Mouse (Mus musculus): ENCODE data around the gene Ift140.

DNA sequence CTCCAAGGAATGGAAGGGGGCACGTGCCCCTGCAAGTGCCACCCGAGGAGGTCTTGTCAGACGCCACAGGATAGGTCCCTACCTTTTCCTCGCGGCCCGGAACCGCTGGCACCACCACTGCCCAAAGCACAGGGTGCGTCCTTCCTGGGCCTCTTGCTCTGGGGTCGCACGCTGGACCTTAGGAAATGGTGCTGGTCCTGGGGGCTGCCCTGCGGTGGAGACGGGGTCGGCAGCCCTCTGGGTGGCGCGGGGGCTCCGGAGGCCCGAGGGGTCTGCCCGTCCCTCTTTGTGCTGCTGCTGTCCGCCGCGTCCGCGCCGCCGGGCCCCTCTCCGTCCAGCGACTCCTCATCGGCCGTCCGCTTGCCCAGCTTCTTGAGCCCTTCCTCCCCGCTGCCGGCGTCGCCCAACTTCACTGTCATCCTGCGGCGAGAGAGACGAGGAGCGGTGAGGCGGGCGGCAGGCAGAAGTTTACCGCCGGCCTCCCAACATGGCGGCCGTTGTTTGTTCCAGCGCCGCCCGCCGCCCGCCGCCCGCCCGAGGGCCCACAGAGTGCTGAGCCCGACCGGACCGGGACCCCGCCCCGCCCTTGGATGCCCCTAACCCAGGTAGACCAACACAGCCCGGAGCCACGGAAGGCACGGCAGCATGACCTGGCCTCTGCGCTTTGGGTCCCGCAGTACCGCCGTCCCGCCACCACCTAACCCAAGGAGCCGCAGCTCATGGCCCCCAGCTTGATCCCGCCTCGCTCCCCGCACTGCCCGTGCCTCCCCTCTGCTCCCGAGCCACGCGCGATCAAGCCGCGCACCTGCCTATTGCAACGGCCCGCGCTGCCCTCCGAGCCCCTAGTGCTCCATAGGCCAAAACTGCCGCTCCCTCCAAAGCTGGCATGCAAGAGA is 2.0 kb upstream of the Ift140 start:
- TF ChIP-seq ZNF384 (IDR thresholded peaks at IDR 0.05; ENCODE audit: low read depth, low read length): no peak
- no peak for TF ChIP-seq CTCF (IDR thresholded peaks at IDR 0.05 in 2 of 3, conservative IDR thresholded peaks at IDR 0.05 in 1 of 3; ENCODE audit: control insufficient read depth in 1 of 3, insufficient read depth in 1 of 3, low read depth in 2 of 3, low read length in 3 of 3, poor library complexity in 1 of 3, severe bottlenecking in 1 of 3)
- no peak for TF ChIP-seq POLR2A (IDR thresholded peaks at IDR 0.05; ENCODE audit: control insufficient read depth in 1 of 2, insufficient read depth in 1 of 2, low read depth in 1 of 2, low read length in 2 of 2, poor library complexity in 1 of 2)
- TF ChIP-seq RAD21 (IDR thresholded peaks at IDR 0.05; ENCODE audit: low read depth, low read length): no peak
- TF ChIP-seq POLR2AphosphoS2 (IDR thresholded peaks at IDR 0.05; ENCODE audit: low read length): no peak
- TF ChIP-seq GABPA (IDR thresholded peaks at IDR 0.05; ENCODE audit: low read depth, low read length): no peak
- no peak for TF ChIP-seq JUND (IDR thresholded peaks at IDR 0.05; ENCODE audit: low read depth, low read length)
- no peak for TF ChIP-seq MYB (IDR thresholded peaks at IDR 0.05; ENCODE audit: low read depth, low read length)
- no peak for TF ChIP-seq TBP (IDR thresholded peaks at IDR 0.05; ENCODE audit: low read depth, low read length)

All from MEL (cell line).